Mouse (Mus musculus): ENCODE results near the gene Zfp119b. TPM values are rescaled to one million over a fixed set of nuclear protein-coding genes. Genes with fewer than 3 reads are reported as not detected.

Gene Zfp119b
- polyA plus RNA-seq (2012; rRNA removed) = 2.5 and 3.2 TPM in 2 replicates

- no peaks in the 10 kb centered on the region for H3K4me1 ChIP-seq (ENCODE audit: control insufficient read depth, insufficient read depth, low read length)
Measured at GRCm38 (mm10) chr17:55949400-55949799, at the start of gene Zfp119b. Zfp119b (minus strand) TSS chr17:55949500.

DNA sequence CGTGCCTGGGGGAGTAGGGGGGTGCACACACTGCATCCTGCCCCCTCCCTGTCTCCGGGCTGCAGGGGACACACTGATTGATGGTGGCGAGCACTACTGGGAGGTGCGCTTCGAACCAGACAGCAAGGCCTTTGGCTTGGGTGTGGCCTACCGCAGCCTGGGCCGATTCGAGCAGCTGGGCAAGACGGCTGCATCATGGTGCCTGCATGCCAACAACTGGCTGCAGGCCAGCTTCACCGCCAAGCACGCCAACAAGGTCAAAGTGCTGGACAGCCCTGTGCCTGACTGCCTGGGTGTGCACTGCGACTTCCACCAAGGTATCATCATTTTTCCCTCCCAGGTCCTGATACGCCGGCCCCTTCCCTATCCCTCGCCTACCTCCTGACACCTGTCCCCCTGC, 46.7 kb upstream of the Zfp119b start:
- H3K4me3 ChIP-seq (ENCODE audit: insufficient read depth, low read length) = no peak overlapping the region
- H3K27ac ChIP-seq (ENCODE audit: insufficient read depth, low read length) = no peak overlapping the region
- no peaks in the 10 kb centered on the region for H3K4me1 ChIP-seq (ENCODE audit: control insufficient read depth, insufficient read depth, low read length)
- TF ChIP-seq POLR2A (IDR thresholded peaks at IDR 0.05; ENCODE audit: extremely low read depth, insufficient read depth, low read length) (no peak), CTCF (IDR thresholded peaks at IDR 0.05; ENCODE audit: extremely low read depth, insufficient read depth, low read length) (no peak)

More at GRCm38 (mm10) chr17:55949400-55949799, at the start of gene Zfp119b:
- H3K27ac ChIP-seq (ENCODE audit: insufficient read depth, low read length) = no peak within 1 kb of the TSS
- H3K4me3 ChIP-seq (ENCODE audit: insufficient read depth, low read length) = no peak within 1 kb of the TSS
- TF ChIP-seq CTCF (IDR thresholded peaks at IDR 0.05; ENCODE audit: extremely low read depth, insufficient read depth, low read length) (no peak), POLR2A (IDR thresholded peaks at IDR 0.05; ENCODE audit: extremely low read depth, insufficient read depth, low read length) (no peak)

DNA sequence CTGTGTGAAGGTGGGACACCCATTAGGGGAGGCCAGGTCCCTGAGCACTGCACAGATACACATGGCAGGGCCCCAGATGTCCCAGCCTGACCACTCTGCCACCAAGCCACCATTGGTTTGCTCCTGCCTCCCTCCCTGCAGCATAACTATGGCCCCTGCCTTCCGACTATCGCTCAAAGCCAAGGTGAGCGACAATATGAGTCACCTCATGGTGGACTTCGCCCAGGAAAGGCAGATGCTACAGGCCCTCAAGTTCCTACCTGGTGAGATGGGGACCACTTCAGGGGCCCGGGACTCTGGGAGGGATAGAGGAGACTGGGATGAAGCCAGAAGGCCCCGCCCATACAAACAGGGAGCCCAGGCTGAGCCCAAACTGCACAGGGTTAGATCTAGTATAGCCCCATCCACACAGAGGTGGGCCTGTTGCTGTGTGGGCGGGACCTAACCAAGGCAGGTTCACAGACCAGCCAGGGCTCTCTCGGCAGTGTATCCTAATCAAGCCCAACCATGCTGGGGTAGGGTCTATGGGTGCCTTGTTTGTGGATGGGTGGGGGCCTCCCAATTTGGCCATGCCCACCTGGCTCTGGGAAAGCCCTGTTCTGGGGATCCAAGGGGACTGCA, 41.1 kb upstream of the Zfp119b start:
- peaks cover 5% of the 10 kb centered on the region for H3K4me1 ChIP-seq (ENCODE audit: control insufficient read depth, insufficient read depth, low read length)
- TF ChIP-seq CTCF (IDR thresholded peaks at IDR 0.05; ENCODE audit: extremely low read depth, insufficient read depth, low read length) (no peak), POLR2A (IDR thresholded peaks at IDR 0.05; ENCODE audit: extremely low read depth, insufficient read depth, low read length) (no peak)

GRCm38 (mm10) chr17:55986030-55986961, 37.0 kb upstream of the Zfp119b start, which contains the start of gene Fsd1:
Fsd1 (plus strand) TSS chr17:55986509.
- Histone ChIP-seq H3K27ac (ENCODE audit: insufficient read depth, low read length) (no peak within 1 kb of the TSS), H3K4me3 (ENCODE audit: insufficient read depth, low read length) (peak within 1 kb of the TSS; percentile 88), H3K4me1 (ENCODE audit: control insufficient read depth, insufficient read depth, low read length) (peaks cover 5% of the 10 kb centered on the region)
- TF ChIP-seq CTCF (IDR thresholded peaks at IDR 0.05; ENCODE audit: extremely low read depth, insufficient read depth, low read length) (no peak), POLR2A (IDR thresholded peaks at IDR 0.05; ENCODE audit: extremely low read depth, insufficient read depth, low read length) (peak; percentile 50; the same call in 1 of the 2 replicates)

More for the DNA sequence above, 41.1 kb upstream of the Zfp119b start:
- H3K27ac ChIP-seq (ENCODE audit: insufficient read depth, low read length) = no peak overlapping the region
- no peak overlapping the region for H3K4me3 ChIP-seq (ENCODE audit: insufficient read depth, low read length)

DNA sequence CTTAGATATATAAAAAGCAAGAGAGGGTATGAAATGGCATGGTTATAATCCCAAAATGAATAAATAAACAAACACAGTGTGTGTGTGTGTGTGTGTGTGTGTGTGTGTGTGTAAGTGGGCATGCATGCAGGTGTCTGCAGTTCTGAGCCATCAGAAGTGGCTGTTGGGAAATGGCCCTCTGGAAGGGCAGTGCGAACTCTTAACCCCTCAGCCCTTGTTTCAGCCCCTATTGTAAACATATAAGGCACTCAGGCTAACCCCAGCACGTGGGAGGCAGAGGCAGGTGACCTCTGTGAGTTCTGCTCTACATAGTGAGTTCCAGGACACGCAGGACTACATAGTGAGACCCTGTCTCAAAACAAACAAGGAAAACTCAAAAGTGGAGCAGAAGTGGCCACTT, 28.0 kb upstream of the Zfp119b start:
- TF ChIP-seq POLR2A (IDR thresholded peaks at IDR 0.05; ENCODE audit: extremely low read depth, insufficient read depth, low read length) (no peak), CTCF (IDR thresholded peaks at IDR 0.05; ENCODE audit: extremely low read depth, insufficient read depth, low read length) (no peak)
- no peak overlapping the region for H3K27ac ChIP-seq (ENCODE audit: insufficient read depth, low read length)

DNA sequence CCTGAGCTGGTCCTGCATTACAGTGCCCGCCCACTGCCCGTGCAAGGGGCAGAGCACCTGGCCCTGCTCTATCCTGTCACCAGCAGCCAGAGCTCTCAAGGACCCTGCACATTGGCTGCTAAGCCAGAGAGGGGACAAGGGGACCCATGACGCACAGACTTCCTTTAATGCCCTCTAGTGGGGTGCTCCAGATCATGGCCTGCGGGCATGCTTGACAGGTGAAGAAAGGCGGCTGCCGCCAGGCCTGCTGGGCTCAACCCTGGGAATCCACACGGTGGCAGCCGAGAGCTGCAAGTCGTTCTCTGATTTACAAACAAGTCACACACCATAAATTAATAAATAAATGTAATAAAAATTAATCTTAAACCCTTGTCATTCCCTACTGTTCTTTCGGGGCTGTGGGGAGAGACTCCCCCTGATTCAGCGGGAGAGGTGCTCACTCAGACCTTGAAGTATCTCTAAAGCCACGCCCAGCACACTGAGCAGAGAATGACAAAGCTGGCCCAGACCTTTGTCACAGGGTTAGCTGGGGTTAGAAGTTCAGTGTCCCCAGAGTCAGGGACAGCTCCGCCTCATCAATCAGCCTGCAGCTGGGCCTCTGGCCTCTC, 27.1 kb upstream of the Zfp119b start:
- TF ChIP-seq CTCF (IDR thresholded peaks at IDR 0.05; ENCODE audit: extremely low read depth, insufficient read depth, low read length) (peak; percentile 68), POLR2A (IDR thresholded peaks at IDR 0.05; ENCODE audit: extremely low read depth, insufficient read depth, low read length) (no peak)
- H3K27ac ChIP-seq (ENCODE audit: insufficient read depth, low read length) = no peak overlapping the region
- H3K4me1 ChIP-seq (ENCODE audit: control insufficient read depth, insufficient read depth, low read length) = no peaks in the 10 kb centered on the region
- no peak overlapping the region for H3K4me3 ChIP-seq (ENCODE audit: insufficient read depth, low read length)

More for the DNA sequence above, 28.0 kb upstream of the Zfp119b start:
- Histone ChIP-seq H3K4me3 (ENCODE audit: insufficient read depth, low read length) (no peak overlapping the region), H3K4me1 (ENCODE audit: control insufficient read depth, insufficient read depth, low read length) (no peaks in the 10 kb centered on the region)

DNA sequence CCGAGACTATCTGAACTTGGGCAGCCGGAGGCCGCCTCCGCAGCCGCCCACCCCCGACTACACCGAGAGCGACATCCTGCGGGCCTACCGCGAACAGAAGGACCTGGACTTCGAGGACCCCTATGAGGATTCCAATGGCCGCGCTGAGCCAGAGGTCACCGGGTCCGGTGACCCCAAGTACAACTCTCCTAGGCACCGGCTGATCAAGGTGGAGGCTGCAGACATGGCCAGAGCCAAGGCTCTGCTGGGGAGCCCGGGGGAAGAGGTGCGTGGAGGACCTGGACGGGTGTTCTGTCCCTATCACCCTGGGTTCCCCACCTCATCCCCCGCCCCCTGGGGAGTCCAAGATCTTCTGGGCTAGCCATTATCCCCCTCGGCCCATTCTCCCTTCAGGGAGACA, 22.2 kb upstream of the Zfp119b start:
- no peak overlapping the region for H3K27ac ChIP-seq (ENCODE audit: insufficient read depth, low read length)
- peak overlapping the region; percentile 44; the same call in 1 of the 2 replicates for H3K4me3 ChIP-seq (ENCODE audit: insufficient read depth, low read length)
- peaks cover 5% of the 10 kb centered on the region for H3K4me1 ChIP-seq (ENCODE audit: control insufficient read depth, insufficient read depth, low read length)
- no peak for TF ChIP-seq CTCF (IDR thresholded peaks at IDR 0.05; ENCODE audit: extremely low read depth, insufficient read depth, low read length)
- no peak for TF ChIP-seq POLR2A (IDR thresholded peaks at IDR 0.05; ENCODE audit: extremely low read depth, insufficient read depth, low read length)

DNA sequence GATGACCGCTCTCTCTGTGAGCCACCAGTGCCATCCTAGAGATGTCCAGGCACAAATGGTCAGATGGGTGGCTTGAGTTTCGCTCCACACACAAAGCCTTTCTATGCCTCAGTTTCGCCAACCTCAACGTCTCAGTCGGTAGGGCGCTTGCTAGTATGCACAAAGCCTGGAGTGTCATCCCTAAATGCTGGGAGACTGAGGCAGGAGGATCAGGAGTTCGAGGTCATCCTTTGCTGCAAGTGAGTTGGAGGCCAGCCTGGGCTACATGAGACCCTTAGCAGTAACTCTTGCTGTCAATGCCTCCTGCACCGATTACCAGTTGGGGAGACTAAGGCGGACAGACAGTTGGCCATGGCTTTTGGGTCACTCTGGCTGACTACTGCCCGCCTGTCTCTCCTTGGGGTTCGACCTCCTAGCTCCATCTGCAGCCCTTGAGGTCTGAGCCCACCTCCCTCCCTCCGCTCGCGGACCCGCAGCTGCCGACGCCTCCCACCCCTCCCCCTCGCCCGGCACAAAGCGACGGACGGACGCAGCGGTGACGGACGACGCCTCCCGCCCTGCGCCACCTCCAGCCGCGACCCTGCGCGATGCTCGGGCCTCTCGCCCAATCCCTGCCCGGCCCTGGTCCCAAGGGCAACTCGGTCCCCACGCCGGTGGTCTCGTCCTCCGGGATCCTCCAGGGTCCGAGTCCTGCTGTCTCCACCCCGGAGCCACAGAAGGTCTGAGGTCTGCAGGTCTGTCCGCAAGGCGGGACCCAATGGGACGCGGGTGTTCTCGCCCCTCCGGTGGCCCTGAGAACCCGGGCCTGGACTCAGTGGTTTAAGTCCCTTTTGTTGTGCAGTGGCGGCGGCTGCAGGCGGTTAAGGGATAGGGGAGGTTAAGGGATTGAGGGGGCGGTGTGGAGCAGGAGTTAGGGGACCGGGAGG, 20.9 kb upstream of the Zfp119b start, which contains the start of gene Shd:
TSS of gene Shd (plus strand) at position 502 of the 926 bp plus-strand sequence.
- H3K27ac ChIP-seq (ENCODE audit: insufficient read depth, low read length) = no peak within 1 kb of the TSS
- peak within 1 kb of the TSS; percentile 44 for H3K4me3 ChIP-seq (ENCODE audit: insufficient read depth, low read length)
- peaks cover 5% of the 10 kb centered on the region for H3K4me1 ChIP-seq (ENCODE audit: control insufficient read depth, insufficient read depth, low read length)
- TF ChIP-seq POLR2A (IDR thresholded peaks at IDR 0.05; ENCODE audit: extremely low read depth, insufficient read depth, low read length) (no peak), CTCF (IDR thresholded peaks at IDR 0.05; ENCODE audit: extremely low read depth, insufficient read depth, low read length) (no peak)

Data from cortical plate, adult 2 months (tissue).